Mouse (Mus musculus) heart, postnatal 0 days (tissue): ENCODE measurements around the gene Bcdin3d. TPM values are rescaled to one million over a fixed set of nuclear protein-coding genes. Genes with fewer than 3 reads are reported as not detected.
A peak's percentile ranks its signal among the peaks of the same experiment; 100 is the strongest.

Source experiments
- ATAC-seq: fragments of 200-750 bp; cut with Nextera tagmentation; 2 replicates; pipeline ENCODE4 v1.8.0; 2017; ENCODE audit warnings: low read depth, moderate number of reproducible peaks, moderate library complexity; ENCODE audit not compliant: insufficient read depth
- DNase-seq: peaks from one replicate; pipeline ENCODE4 v3.0.0-alpha.2; 2016; ENCODE audit warnings: low spot score
- H3K27ac ChIP-seq: fragments of 300-500 bp; sonication (generic); 2 replicates; pipeline ENCODE4 v1.5.1; 2014; ENCODE audit warnings: low read depth, mild to moderate bottlenecking
- H3K27me3 ChIP-seq: fragments of 300-500 bp; sonication (generic); 2 replicates; pipeline ENCODE4 v1.6.1; 2014; ENCODE audit warnings: low read length, mixed read lengths; ENCODE audit not compliant: control insufficient read depth, insufficient read depth
- H3K36me3 ChIP-seq: fragments of 300-500 bp; sonication (generic); replicated peaks from 2 replicates; pipeline ENCODE4 v1.6.1; 2014; ENCODE audit warnings: low read length, mixed read lengths; ENCODE audit not compliant: control insufficient read depth, insufficient read depth
- H3K4me1 ChIP-seq: fragments of 300-500 bp; sonication (generic); 2 replicates; pipeline ENCODE4 v1.6.1; 2014; ENCODE audit warnings: antibody characterized with exemption; ENCODE audit not compliant: control insufficient read depth, insufficient read depth
- H3K4me2 ChIP-seq: fragments of 300-500 bp; sonication (generic); 2 replicates; pipeline ENCODE4 v1.6.1; 2014; ENCODE audit warnings: low read depth, mild to moderate bottlenecking, low read length, moderate library complexity
- H3K4me3 ChIP-seq: fragments of 300-500 bp; sonication (generic); 2 replicates; pipeline ENCODE4 v1.5.1; 2014; ENCODE audit warnings: low read depth, low read length
- H3K9ac ChIP-seq: fragments of 300-500 bp; sonication (generic); replicated peaks from 2 replicates; pipeline ENCODE4 v1.6.1; 2014; ENCODE audit warnings: low read depth, low read length, mixed read lengths
- H3K9me3 ChIP-seq: fragments of 300-500 bp; sonication (generic); replicated peaks from 2 replicates; pipeline ENCODE4 v1.6.1; 2016; ENCODE audit warnings: low read length; ENCODE audit not compliant: control insufficient read depth
- CTCF ChIP-seq: IDR thresholded peaks from 2 replicates; pipeline ENCODE4 v1.5.1; 2016; ENCODE audit warnings: antibody characterized with exemption, control low read depth, low read depth
- EP300 ChIP-seq: IDR thresholded peaks from 2 replicates; pipeline ENCODE4 v1.6.1; 2016; ENCODE audit warnings: antibody characterized with exemption, low read depth
- WGBS: fragments of 180-500 bp; shearing (Covaris S2); extraction: QIAGEN DNeasy Blood & Tissue Kit; methylation state at CpG from one replicate; pipeline ENCODE4 v1.1.7; 2014; 5-methylcytosine and 5-hydroxymethylcytosine counted together
- polyA plus RNA-seq: library from polyadenylated mRNA; unstranded; fragments of >200 nt; fragmentation: Nextera tagmentation; extraction: Ambion mirVana; gene quantifications from 2 replicates; pipeline ENCODE4 v1.2.1, GENCODE M21; 2015
- total RNA-seq: library from RNA; depleted of rRNA; stranded (reverse); fragments of >200 nt; gene quantifications from 2 replicates; pipeline ENCODE4 v1.2.3, GENCODE M21; 2014; ENCODE audit warnings: low replicate concordance

Gene Bcdin3d
- total and polyA plus RNA-seq, 2 experiments from 2014 or later: 11.0 to 12.5 TPM

GRCm38 (mm10) chr15:99473801-99474575, 542 bp downstream of the Bcdin3d start:
- Histone ChIP-seq H3K4me2 (peak overlapping the region; percentile 84), H3K36me3 (no peaks in the 10 kb centered on the region), H3K9me3 (no peaks in the 10 kb centered on the region), H3K27ac (peak overlapping the region; percentile 88), H3K4me3 (peak overlapping the region; percentile 82), H3K4me1 (peaks cover 10% of the 10 kb centered on the region), H3K9ac (peak overlapping the region; percentile 67), H3K27me3 (no peaks in the 10 kb centered on the region)
- TF ChIP-seq EP300 (no peak), CTCF (no peak)
- ATAC-seq (peak; percentile 68), DNase-seq (peak; percentile 47)
- WGBS: 4% methylated on average over 38 of the region's 38 CpGs

DNA sequence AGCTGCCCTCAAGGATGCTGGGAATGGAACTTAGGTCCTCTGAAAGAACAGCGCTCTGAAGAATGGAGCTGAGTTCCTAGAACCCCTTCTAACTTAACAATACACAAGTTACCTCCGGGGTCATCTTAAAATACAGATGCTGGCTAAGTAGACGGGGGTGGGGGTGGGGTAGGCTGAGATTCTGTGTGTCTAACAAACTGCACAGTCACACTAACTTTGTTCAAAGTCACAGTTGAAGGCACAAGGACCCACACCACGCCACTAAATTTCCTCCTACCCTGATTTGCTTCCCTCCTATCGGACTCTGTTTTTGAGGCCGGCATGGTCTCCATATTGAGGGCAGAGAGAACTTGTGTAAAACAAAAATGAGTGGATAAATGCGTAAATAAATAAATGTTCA, 1.6 kb downstream of the Bcdin3d start:
- no peaks in the 10 kb centered on the region for H3K36me3 ChIP-seq
- H3K4me3 ChIP-seq: no peak overlapping the region
- ATAC-seq: no peak
- H3K27ac ChIP-seq: no peak overlapping the region
- H3K4me1 ChIP-seq: peaks cover 15% of the 10 kb centered on the region
- H3K4me2 ChIP-seq: no peak overlapping the region
- 83% methylated on average over 7 of the region's 7 CpGs for WGBS
- H3K27me3 ChIP-seq: no peaks in the 10 kb centered on the region
- H3K9me3 ChIP-seq: no peaks in the 10 kb centered on the region
- H3K9ac ChIP-seq: no peak overlapping the region
- no peak for TF ChIP-seq EP300
- TF ChIP-seq CTCF: no peak
- no peak for DNase-seq

DNA sequence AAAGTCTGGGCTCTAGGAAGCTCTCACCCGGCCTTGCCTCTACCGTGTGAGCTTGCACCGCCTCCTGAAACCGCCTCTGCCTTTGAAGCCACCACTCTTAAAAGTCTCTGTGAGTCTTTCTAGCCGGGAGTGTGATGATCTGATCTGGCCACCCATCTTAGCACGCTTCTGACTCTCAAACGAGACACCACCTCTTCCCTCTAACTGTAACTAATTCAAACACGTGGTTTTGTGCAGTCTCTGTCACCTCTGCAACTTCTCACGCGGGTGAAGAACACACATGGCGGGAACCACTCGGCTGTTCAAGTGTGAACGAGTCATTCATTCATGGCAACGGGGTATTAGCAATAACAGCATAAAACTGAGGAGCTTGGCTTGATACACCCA, 2.9 kb downstream of the Bcdin3d start:
- H3K9me3 ChIP-seq: no peaks in the 10 kb centered on the region
- H3K4me2 ChIP-seq: no peak overlapping the region
- no peak overlapping the region for H3K4me3 ChIP-seq
- no peak for TF ChIP-seq EP300
- TF ChIP-seq CTCF: no peak
- DNase-seq: no peak
- H3K36me3 ChIP-seq: no peaks in the 10 kb centered on the region
- no peak overlapping the region for H3K9ac ChIP-seq
- no peak for ATAC-seq
- H3K27me3 ChIP-seq: no peaks in the 10 kb centered on the region
- no peak overlapping the region for H3K27ac ChIP-seq
- 63% methylated on average over 14 of the region's 14 CpGs for WGBS
- peaks cover 15% of the 10 kb centered on the region for H3K4me1 ChIP-seq

GRCm38 (mm10) chr15:99470971-99471676, 3.4 kb downstream of the Bcdin3d start:
- H3K4me2 ChIP-seq: peak overlapping the region; percentile 47; the same call in 1 of the 2 replicates
- no peak overlapping the region; the same call in 1 of the 2 replicates for H3K4me3 ChIP-seq
- peak overlapping the region; percentile 76 for H3K27ac ChIP-seq
- DNase-seq (peak; percentile 67), ATAC-seq (peak; percentile 41)
- no peaks in the 10 kb centered on the region for H3K36me3 ChIP-seq
- WGBS: 46% methylated on average over 17 of the region's 17 CpGs
- peaks cover 15% of the 10 kb centered on the region for H3K4me1 ChIP-seq
- TF ChIP-seq CTCF: peak; percentile 69
- TF ChIP-seq EP300: no peak
- H3K9me3 ChIP-seq: no peaks in the 10 kb centered on the region
- no peak overlapping the region for H3K9ac ChIP-seq
- no peaks in the 10 kb centered on the region for H3K27me3 ChIP-seq

DNA sequence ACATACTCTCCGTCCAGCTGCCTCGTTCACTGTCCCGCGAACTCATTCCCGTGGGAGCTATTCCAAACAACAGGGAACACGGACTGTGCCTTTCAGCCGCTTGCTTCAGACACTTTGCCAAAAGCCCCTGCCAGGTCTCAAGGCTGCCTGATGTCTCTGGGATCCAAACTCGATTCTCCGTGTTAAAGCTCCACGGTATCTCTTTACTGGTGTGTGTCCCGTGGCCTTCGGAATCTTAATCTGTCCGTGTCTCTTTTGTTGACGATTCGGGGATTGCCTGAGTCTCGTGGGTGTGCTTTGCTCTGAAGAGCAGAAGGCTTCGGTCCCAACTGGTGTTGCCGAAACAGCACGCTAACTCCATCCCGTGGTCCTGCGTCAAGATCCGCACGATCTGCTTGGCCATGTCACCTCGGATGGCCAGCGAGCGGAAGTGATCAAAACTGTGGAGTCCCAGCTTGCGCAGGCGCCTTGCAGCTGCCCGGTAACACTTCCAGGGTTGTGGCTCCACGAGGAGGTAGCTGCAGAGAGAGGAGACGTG, 4.2 kb downstream of the Bcdin3d start:
- no peak for TF ChIP-seq CTCF
- TF ChIP-seq EP300: no peak
- DNase-seq: no peak
- peak overlapping the region; percentile 76 for H3K27ac ChIP-seq
- ATAC-seq: no peak
- H3K9ac ChIP-seq: no peak overlapping the region
- H3K27me3 ChIP-seq: no peaks in the 10 kb centered on the region
- H3K4me1 ChIP-seq: peaks cover 15% of the 10 kb centered on the region
- 82% methylated on average over 31 of the region's 31 CpGs for WGBS
- H3K4me3 ChIP-seq: no peak overlapping the region
- H3K36me3 ChIP-seq: no peaks in the 10 kb centered on the region
- H3K4me2 ChIP-seq: peak overlapping the region; percentile 47; the same call in 1 of the 2 replicates
- no peaks in the 10 kb centered on the region for H3K9me3 ChIP-seq
